Mouse (Mus musculus) layer of hippocampus, postnatal 36 days (tissue): Measurements from ENCODE around the gene Agps. TPM values are rescaled to one million over a fixed set of nuclear protein-coding genes. Genes with fewer than 3 reads are reported as not detected.

Experiments used
- DNase-seq, 2 experiments: peaks; one replicate each; pipeline ENCODE4 v3.0.0; 2022
- total RNA-seq, 2 experiments: library from RNA; stranded (reverse); gene quantifications; 2 replicates each; pipeline ENCODE4 v1.2.3; 2021

Agps gene
- total RNA-seq, result 10 to 100 TPM; 43.1 to 44.9 TPM

GRCm38 (mm10) chr2:75831881-75832633 is at the start of gene Agps:
Gene Agps (plus strand): TSS chr2:75832177.
- DNase-seq, result peak; percentile 88

GRCm38 (mm10) chr2:75786075-75786474 is 45.9 kb upstream of the Agps start:
- DNase-seq, result no peak

GRCm38 (mm10) chr2:75788511-75788910 is 43.5 kb upstream of the Agps start:
- DNase-seq, result no peak

- no peak for DNase-seq
Measured at GRCm38 (mm10) chr2:75789959-75790523, 41.9 kb upstream of the Agps start.

- no peak for DNase-seq
Measured at GRCm38 (mm10) chr2:75791561-75792308, 40.2 kb upstream of the Agps start.

- peak in 1 of 2 experiments; percentile 18 for DNase-seq
Measured at GRCm38 (mm10) chr2:75792377-75793203, 39.4 kb upstream of the Agps start.

GRCm38 (mm10) chr2:75796181-75796580 is 35.8 kb upstream of the Agps start:
- no peak for DNase-seq

GRCm38 (mm10) chr2:75798434-75798970 is 33.5 kb upstream of the Agps start:
- DNase-seq, result no peak

- no peak for DNase-seq
Measured at GRCm38 (mm10) chr2:75805767-75806166, 26.2 kb upstream of the Agps start.

GRCm38 (mm10) chr2:75806891-75807290 is 25.1 kb upstream of the Agps start:
- no peak for DNase-seq

GRCm38 (mm10) chr2:75807460-75807859 is 24.5 kb upstream of the Agps start:
- no peak for DNase-seq

GRCm38 (mm10) chr2:75814880-75815279 is 17.1 kb upstream of the Agps start:
- no peak for DNase-seq

- no peak for DNase-seq
Measured at GRCm38 (mm10) chr2:75815521-75815920, 16.5 kb upstream of the Agps start.

- DNase-seq, result no peak
Measured at GRCm38 (mm10) chr2:75816673-75817072, 15.3 kb upstream of the Agps start.

- no peak for DNase-seq
Measured at GRCm38 (mm10) chr2:75818719-75819118, 13.3 kb upstream of the Agps start.

GRCm38 (mm10) chr2:75819796-75820195 is 12.2 kb upstream of the Agps start:
- DNase-seq, result no peak

- DNase-seq, result no peak
Measured at GRCm38 (mm10) chr2:75821971-75822751, 9.8 kb upstream of the Agps start.

GRCm38 (mm10) chr2:75823736-75824135 is 8.2 kb upstream of the Agps start:
- DNase-seq, result no peak

- DNase-seq, result no peak
Measured at GRCm38 (mm10) chr2:75824144-75824543, 7.8 kb upstream of the Agps start.

GRCm38 (mm10) chr2:75824846-75825245 is 7.1 kb upstream of the Agps start:
- DNase-seq, result no peak

- DNase-seq, result no peak
Measured at GRCm38 (mm10) chr2:75825603-75826002, 6.4 kb upstream of the Agps start.
